Mouse (Mus musculus): ENCODE results near the gene Creb3l2. TPM values are rescaled to one million over a fixed set of nuclear protein-coding genes. Genes with fewer than 3 reads are reported as not detected.

Creb3l2 gene
- polyA plus RNA-seq, 1 experiment = 6.8 TPM

- Histone ChIP-seq H3K4me1 (ENCODE audit: control insufficient read depth, insufficient read depth, insufficient read length) (no peaks in the 10 kb centered on the region), H3K27ac (ENCODE audit: insufficient read depth, low read length) (no peak overlapping the region), H3K4me3 (ENCODE audit: extremely low read depth, insufficient read depth, insufficient read length) (no peak overlapping the region), H3K36me3 (ENCODE audit: control insufficient read depth, insufficient read depth, low read length) (no peaks in the 10 kb centered on the region), H3K27me3 (ENCODE audit: control insufficient read depth, insufficient read depth, low read length) (no peaks in the 10 kb centered on the region)
- WGBS = 48% methylated on average over 10 of the region's 10 CpGs
- peak in 1 of 2 experiments; percentile 23 for DNase-seq (ENCODE audit: low read depth in 1 of 2, low spot score in 2 of 2)
- TF ChIP-seq POLR2A (IDR thresholded peaks at IDR 0.05; ENCODE audit: low read depth, low read length) (no peak), CTCF (IDR thresholded peaks at IDR 0.05; ENCODE audit: extremely low read depth, insufficient read depth, insufficient read length, insufficient replicate concordance) (peak; percentile 38; the same call in 1 of the 2 replicates)
Measured at GRCm38 (mm10) chr6:37351731-37352380, 90.1 kb downstream of the Creb3l2 start.

GRCm38 (mm10) chr6:37350315-37350714 is 91.6 kb downstream of the Creb3l2 start:
- no peak for DNase-seq (ENCODE audit: low read depth in 1 of 2, low spot score in 2 of 2)
- Histone ChIP-seq H3K27ac (ENCODE audit: insufficient read depth, low read length) (no peak overlapping the region), H3K27me3 (ENCODE audit: control insufficient read depth, insufficient read depth, low read length) (no peaks in the 10 kb centered on the region), H3K4me1 (ENCODE audit: control insufficient read depth, insufficient read depth, insufficient read length) (no peaks in the 10 kb centered on the region), H3K4me3 (ENCODE audit: extremely low read depth, insufficient read depth, insufficient read length) (no peak overlapping the region), H3K36me3 (ENCODE audit: control insufficient read depth, insufficient read depth, low read length) (no peaks in the 10 kb centered on the region)
- 93% methylated on average over 8 of the region's 8 CpGs for WGBS
- no peak for TF ChIP-seq CTCF (IDR thresholded peaks at IDR 0.05; ENCODE audit: extremely low read depth, insufficient read depth, insufficient read length, insufficient replicate concordance)
- no peak for TF ChIP-seq POLR2A (IDR thresholded peaks at IDR 0.05; ENCODE audit: low read depth, low read length)

GRCm38 (mm10) chr6:37347606-37348005 is 94.3 kb downstream of the Creb3l2 start:
- no peaks in the 10 kb centered on the region for H3K4me1 ChIP-seq (ENCODE audit: control insufficient read depth, insufficient read depth, insufficient read length)
- 94% methylated on average over 5 of the region's 5 CpGs for WGBS
- H3K36me3 ChIP-seq (ENCODE audit: control insufficient read depth, insufficient read depth, low read length) = no peaks in the 10 kb centered on the region
- no peak overlapping the region for H3K27ac ChIP-seq (ENCODE audit: insufficient read depth, low read length)
- H3K27me3 ChIP-seq (ENCODE audit: control insufficient read depth, insufficient read depth, low read length) = no peaks in the 10 kb centered on the region
- no peak for TF ChIP-seq CTCF (IDR thresholded peaks at IDR 0.05; ENCODE audit: extremely low read depth, insufficient read depth, insufficient read length, insufficient replicate concordance)
- TF ChIP-seq POLR2A (IDR thresholded peaks at IDR 0.05; ENCODE audit: low read depth, low read length) = no peak
- H3K4me3 ChIP-seq (ENCODE audit: extremely low read depth, insufficient read depth, insufficient read length) = no peak overlapping the region
- no peak for DNase-seq (ENCODE audit: low read depth in 1 of 2, low spot score in 2 of 2)

GRCm38 (mm10) chr6:37338055-37338454 is 103.9 kb downstream of the Creb3l2 start:
- no peak overlapping the region for H3K4me3 ChIP-seq (ENCODE audit: extremely low read depth, insufficient read depth, insufficient read length)
- peaks cover 7% of the 10 kb centered on the region for H3K36me3 ChIP-seq (ENCODE audit: control insufficient read depth, insufficient read depth, low read length)
- H3K4me1 ChIP-seq (ENCODE audit: control insufficient read depth, insufficient read depth, insufficient read length) = no peaks in the 10 kb centered on the region
- H3K27ac ChIP-seq (ENCODE audit: insufficient read depth, low read length) = no peak overlapping the region
- WGBS = 79% methylated on average over 5 of the region's 5 CpGs
- DNase-seq (ENCODE audit: low read depth in 1 of 2, low spot score in 2 of 2) = no peak
- H3K27me3 ChIP-seq (ENCODE audit: control insufficient read depth, insufficient read depth, low read length) = no peaks in the 10 kb centered on the region
- no peak for TF ChIP-seq CTCF (IDR thresholded peaks at IDR 0.05; ENCODE audit: extremely low read depth, insufficient read depth, insufficient read length, insufficient replicate concordance)
- no peak for TF ChIP-seq POLR2A (IDR thresholded peaks at IDR 0.05; ENCODE audit: low read depth, low read length)

GRCm38 (mm10) chr6:37336831-37337260 is 105.1 kb downstream of the Creb3l2 start:
- H3K4me1 ChIP-seq (ENCODE audit: control insufficient read depth, insufficient read depth, insufficient read length) = no peaks in the 10 kb centered on the region
- H3K36me3 ChIP-seq (ENCODE audit: control insufficient read depth, insufficient read depth, low read length) = peaks cover 7% of the 10 kb centered on the region
- no peak overlapping the region for H3K4me3 ChIP-seq (ENCODE audit: extremely low read depth, insufficient read depth, insufficient read length)
- WGBS = 77% methylated on average over 5 of the region's 5 CpGs
- TF ChIP-seq CTCF (IDR thresholded peaks at IDR 0.05; ENCODE audit: extremely low read depth, insufficient read depth, insufficient read length, insufficient replicate concordance) = no peak
- H3K27ac ChIP-seq (ENCODE audit: insufficient read depth, low read length) = no peak overlapping the region
- no peak for DNase-seq (ENCODE audit: low read depth in 1 of 2, low spot score in 2 of 2)
- no peaks in the 10 kb centered on the region for H3K27me3 ChIP-seq (ENCODE audit: control insufficient read depth, insufficient read depth, low read length)

GRCm38 (mm10) chr6:37336381-37336780 is 105.6 kb downstream of the Creb3l2 start:
- Histone ChIP-seq H3K36me3 (ENCODE audit: control insufficient read depth, insufficient read depth, low read length) (peaks cover 7% of the 10 kb centered on the region), H3K27ac (ENCODE audit: insufficient read depth, low read length) (no peak overlapping the region), H3K27me3 (ENCODE audit: control insufficient read depth, insufficient read depth, low read length) (no peaks in the 10 kb centered on the region), H3K4me1 (ENCODE audit: control insufficient read depth, insufficient read depth, insufficient read length) (no peaks in the 10 kb centered on the region), H3K4me3 (ENCODE audit: extremely low read depth, insufficient read depth, insufficient read length) (no peak overlapping the region)
- DNase-seq (ENCODE audit: low read depth in 1 of 2, low spot score in 2 of 2) = no peak
- no peak for TF ChIP-seq POLR2A (IDR thresholded peaks at IDR 0.05; ENCODE audit: low read depth, low read length)
- no peak for TF ChIP-seq CTCF (IDR thresholded peaks at IDR 0.05; ENCODE audit: extremely low read depth, insufficient read depth, insufficient read length, insufficient replicate concordance)
- 93% methylated on average over 7 of the region's 7 CpGs for WGBS

GRCm38 (mm10) chr6:37332846-37333245 is 109.1 kb downstream of the Creb3l2 start:
- TF ChIP-seq CTCF (IDR thresholded peaks at IDR 0.05; ENCODE audit: extremely low read depth, insufficient read depth, insufficient read length, insufficient replicate concordance) = no peak
- no peak for TF ChIP-seq POLR2A (IDR thresholded peaks at IDR 0.05; ENCODE audit: low read depth, low read length)
- WGBS = 94% methylated on average over 10 of the region's 10 CpGs
- H3K4me1 ChIP-seq (ENCODE audit: control insufficient read depth, insufficient read depth, insufficient read length) = no peaks in the 10 kb centered on the region
- H3K36me3 ChIP-seq (ENCODE audit: control insufficient read depth, insufficient read depth, low read length) = peaks cover 7% of the 10 kb centered on the region
- no peak for DNase-seq (ENCODE audit: low read depth in 1 of 2, low spot score in 2 of 2)
- H3K4me3 ChIP-seq (ENCODE audit: extremely low read depth, insufficient read depth, insufficient read length) = no peak overlapping the region
- no peak overlapping the region for H3K27ac ChIP-seq (ENCODE audit: insufficient read depth, low read length)
- H3K27me3 ChIP-seq (ENCODE audit: control insufficient read depth, insufficient read depth, low read length) = no peaks in the 10 kb centered on the region
